Mouse (Mus musculus) CH12.LX (cell line): ENCODE measurements around the gene Rad23a.

Experiments used
- CTCF ChIP-seq, 2 experiments: IDR thresholded peaks in 1 of 2; conservative IDR thresholded peaks in 1 of 2; 2 replicates each; pipeline ENCODE4 v1.5.1; 2011 to 2012; ENCODE audit warnings: low read depth in 2 of 2, low read length in 2 of 2, improper control_type of control experiment in 1 of 2, inconsistent platforms in 1 of 2, mild to moderate bottlenecking in 1 of 2, moderate library complexity in 1 of 2
- E2F4 ChIP-seq: IDR thresholded peaks from 2 replicates; pipeline ENCODE4 v1.6.1; 2011; ENCODE audit warnings: low read depth, low read length, improper control_type of control experiment; ENCODE audit not compliant: insufficient replicate concordance
- ELF1 ChIP-seq: IDR thresholded peaks from 2 replicates; pipeline ENCODE4 v1.6.1; 2014; ENCODE audit warnings: low read depth, mild to moderate bottlenecking, inconsistent platforms, low read length, improper control_type of control experiment
- GABPA ChIP-seq: IDR thresholded peaks from 2 replicates; pipeline ENCODE4 v1.6.1; 2012; ENCODE audit warnings: low read depth, low read length, improper control_type of control experiment, inconsistent platforms; ENCODE audit not compliant: insufficient replicate concordance
- HCFC1 ChIP-seq: IDR thresholded peaks from 2 replicates; pipeline ENCODE4 v1.6.1; 2012; ENCODE audit warnings: low read depth, mild to moderate bottlenecking, inconsistent platforms, low read length, improper control_type of control experiment
- MAX ChIP-seq: IDR thresholded peaks from 2 replicates; pipeline ENCODE4 v1.6.1; 2011; ENCODE audit warnings: low read length, improper control_type of control experiment
- NELFE ChIP-seq: IDR thresholded peaks from 2 replicates; pipeline ENCODE4 v1.6.1; 2011; ENCODE audit warnings: low read depth, low read length, improper control_type of control experiment
- NRF1 ChIP-seq: IDR thresholded peaks from 2 replicates; pipeline ENCODE4 v1.6.1; 2014; ENCODE audit warnings: low read depth, mild to moderate bottlenecking, inconsistent platforms, low read length, improper control_type of control experiment, moderate library complexity
- POLR2A ChIP-seq: IDR thresholded peaks from 2 replicates; pipeline ENCODE4 v1.6.1; 2011; ENCODE audit warnings: low read depth, mild to moderate bottlenecking, improper control_type of control experiment, low read length
- POLR2AphosphoS2 ChIP-seq: IDR thresholded peaks from 2 replicates; pipeline ENCODE4 v1.6.1; 2011; ENCODE audit warnings: low read depth, low read length, improper control_type of control experiment
- TBP ChIP-seq: conservative IDR thresholded peaks from 2 replicates; pipeline ENCODE4 v1.6.1; 2011; ENCODE audit warnings: low read depth, low read length, improper control_type of control experiment
- TCF12 ChIP-seq: IDR thresholded peaks from 2 replicates; pipeline ENCODE4 v1.6.1; 2014; ENCODE audit warnings: low read depth, mild to moderate bottlenecking, inconsistent platforms, low read length, improper control_type of control experiment
- USF1 ChIP-seq: IDR thresholded peaks from 2 replicates; pipeline ENCODE4 v1.6.1; 2014; ENCODE audit warnings: low read depth, mild to moderate bottlenecking, inconsistent platforms, low read length, improper control_type of control experiment
- ZNF384 ChIP-seq: IDR thresholded peaks from 2 replicates; pipeline ENCODE4 v1.6.1; 2012; ENCODE audit warnings: low read depth, low read length, improper control_type of control experiment, inconsistent platforms

- TF ChIP-seq TBP, result no peak
- no peak for TF ChIP-seq CTCF (conservative IDR thresholded peaks at IDR 0.05 in 1 of 2, IDR thresholded peaks at IDR 0.05 in 1 of 2; ENCODE audit: low read depth in 2 of 2, low read length in 2 of 2)
- no peak for TF ChIP-seq TCF12
- TF ChIP-seq ELF1, result no peak
- TF ChIP-seq POLR2A, result no peak
- TF ChIP-seq POLR2AphosphoS2, result no peak
- TF ChIP-seq NELFE, result no peak
- TF ChIP-seq HCFC1, result no peak
- TF ChIP-seq E2F4, result no peak
- TF ChIP-seq GABPA, result no peak
- peak; percentile 16; the same call in 1 of the 2 replicates for TF ChIP-seq USF1
- no peak for TF ChIP-seq MAX
- no peak for TF ChIP-seq ZNF384
- no peak for TF ChIP-seq NRF1
Observed at GRCm38 (mm10) chr8:84847684-84848435, 7.4 kb upstream of the Rad23a start.
